Mouse (Mus musculus) G1E-ER4 (cell line): ENCODE measurements around the gene Babam2. TPM values are rescaled to one million over a fixed set of nuclear protein-coding genes. Genes with fewer than 3 reads are reported as not detected.

ENCODE experiments used
- GATA1 ChIP-seq: IDR thresholded peaks from one replicate; pipeline ENCODE4 v1.8.0; 2012; ENCODE audit warnings: low read length, inconsistent platforms
- polyA plus RNA-seq: library from polyadenylated mRNA; stranded (reverse); fragments of >175 nt; gene quantifications from 2 replicates; pipeline ENCODE4 v1.2.3, GENCODE M21; 2012

Gene Babam2
- polyA plus RNA-seq, 1 experiment: 43.6 TPM

DNA sequence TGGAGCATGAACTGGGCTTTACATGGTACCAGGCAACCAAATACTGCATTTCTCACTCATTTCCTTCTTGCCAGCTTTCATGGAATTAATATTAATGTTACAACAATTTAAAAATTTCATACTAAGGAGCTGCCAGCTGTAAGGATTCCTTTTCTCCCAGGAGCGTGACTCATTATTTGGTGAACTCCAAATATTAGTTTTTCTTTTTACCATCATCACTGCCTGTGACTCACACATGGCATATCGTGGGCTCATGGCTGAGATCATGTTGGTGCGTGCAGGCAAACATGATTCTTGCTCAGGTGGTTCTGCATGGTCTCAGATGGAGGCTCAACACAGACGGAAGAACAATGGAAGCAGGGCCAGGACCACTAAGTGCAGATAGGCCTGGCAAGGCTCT, 53.5 kb downstream of the Babam2 start:
- no peak for TF ChIP-seq GATA1

DNA sequence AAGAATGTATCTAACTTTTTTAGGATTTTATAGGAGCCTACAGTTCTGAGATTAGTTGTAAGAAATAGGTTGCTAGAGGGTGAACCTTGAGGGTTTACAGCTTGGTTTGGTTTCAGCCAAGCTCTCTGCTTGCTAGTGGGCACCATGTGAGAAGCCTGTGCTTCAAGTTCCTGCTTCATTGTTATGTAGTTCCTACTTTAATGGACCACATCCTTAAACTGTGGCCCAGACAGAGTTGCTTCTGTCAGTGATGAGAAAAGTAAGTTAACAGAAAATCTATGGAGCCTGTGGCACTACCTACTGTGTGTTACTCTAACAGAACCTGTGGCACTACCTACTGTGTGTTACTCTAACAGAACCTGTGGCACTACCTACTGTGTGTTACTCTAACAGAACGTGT, 57.1 kb downstream of the Babam2 start:
- no peak for TF ChIP-seq GATA1

DNA sequence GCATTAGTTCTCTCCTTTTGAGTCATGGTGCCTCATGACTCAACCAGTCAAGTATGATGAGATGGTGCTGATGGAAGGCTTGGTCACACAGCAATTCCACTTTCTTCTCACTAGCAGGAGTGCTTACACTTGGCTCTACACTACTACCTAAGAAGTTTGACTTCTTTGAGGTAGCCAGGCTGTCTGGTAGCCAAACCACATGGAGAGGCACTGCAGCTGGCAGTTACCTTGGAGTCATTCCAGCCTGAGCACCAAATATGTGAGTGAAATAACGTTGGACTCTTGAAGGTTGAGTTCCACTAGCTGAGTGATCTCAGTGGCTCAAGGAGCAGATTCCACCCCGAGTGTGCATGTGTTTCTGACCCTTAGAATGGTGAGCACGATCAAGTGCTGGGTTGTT, 57.8 kb downstream of the Babam2 start:
- no peak for TF ChIP-seq GATA1

DNA sequence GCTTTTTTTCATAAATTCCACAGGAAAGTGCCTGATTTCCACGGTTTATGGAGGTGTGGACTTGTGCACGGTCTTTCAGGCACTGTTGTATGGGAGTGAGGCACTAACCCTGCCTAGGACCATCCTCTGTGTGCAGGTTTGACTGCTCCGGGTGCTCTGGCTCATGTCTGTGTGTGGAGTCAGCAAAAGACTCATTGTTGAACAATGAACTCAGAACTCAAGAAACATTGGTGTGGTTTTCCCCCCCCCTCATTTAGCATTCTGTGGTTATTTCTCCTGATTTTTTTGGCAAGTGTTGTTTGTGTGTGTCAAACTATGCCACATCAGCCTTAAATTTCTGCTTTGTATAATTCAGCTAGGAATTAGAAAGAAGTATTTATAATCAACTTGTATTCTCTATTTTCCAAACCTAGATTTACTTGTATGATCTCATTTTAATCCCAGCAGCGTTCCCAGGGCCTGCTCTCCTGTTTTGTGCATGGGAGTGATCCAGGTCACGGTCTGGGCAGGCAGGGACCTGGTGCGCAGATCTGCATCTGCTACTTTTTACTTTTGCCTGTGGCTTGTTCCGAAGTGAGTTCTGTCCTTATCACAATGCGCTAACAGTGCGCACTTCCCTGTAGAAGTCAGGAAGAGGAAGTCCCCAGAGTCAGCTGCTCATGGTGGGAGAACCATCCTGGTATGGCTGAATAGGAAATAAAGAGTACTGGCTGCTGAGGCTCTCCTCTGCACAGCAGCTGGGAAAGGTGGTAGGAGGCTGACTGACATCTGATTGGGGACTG, 61.0 kb downstream of the Babam2 start:
- no peak for TF ChIP-seq GATA1

DNA sequence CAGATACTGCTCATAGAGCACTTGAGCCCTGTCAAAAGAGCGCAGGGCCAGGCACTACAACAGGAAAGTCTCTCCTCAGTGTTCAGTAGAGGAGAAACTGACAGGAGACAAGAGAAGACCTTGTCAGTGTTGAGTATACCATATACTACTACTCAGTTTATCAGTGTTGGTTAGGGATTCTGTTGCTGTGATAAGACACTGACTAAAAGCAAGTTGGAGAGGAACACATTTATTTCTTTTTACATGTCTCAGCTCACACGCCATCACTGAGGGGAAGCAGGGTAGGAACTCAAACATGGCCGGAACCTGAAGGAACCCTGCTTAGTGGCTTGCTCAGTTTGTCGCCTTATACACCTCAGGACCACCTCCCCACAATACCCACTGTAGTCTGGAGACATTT, 64.4 kb downstream of the Babam2 start:
- no peak for TF ChIP-seq GATA1

DNA sequence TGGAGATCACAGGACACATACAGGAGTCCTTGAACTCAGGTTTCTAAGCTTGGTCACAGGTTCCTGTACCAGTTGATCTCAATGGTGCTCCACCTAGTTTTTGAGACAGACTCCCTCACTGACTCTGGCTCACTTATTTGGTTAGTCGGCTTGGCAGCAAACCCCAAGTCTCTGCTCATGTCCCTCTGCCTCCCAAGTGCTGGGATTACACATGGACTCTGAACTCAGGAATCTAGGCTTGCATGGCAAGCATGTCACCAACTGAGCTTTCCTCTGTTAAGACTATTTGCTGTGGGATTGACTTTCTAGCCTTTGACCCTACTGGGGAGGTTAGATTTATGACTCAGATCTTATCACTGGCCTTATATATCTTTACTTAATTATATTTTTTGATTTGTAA, 65.3 kb downstream of the Babam2 start:
- no peak for TF ChIP-seq GATA1

DNA sequence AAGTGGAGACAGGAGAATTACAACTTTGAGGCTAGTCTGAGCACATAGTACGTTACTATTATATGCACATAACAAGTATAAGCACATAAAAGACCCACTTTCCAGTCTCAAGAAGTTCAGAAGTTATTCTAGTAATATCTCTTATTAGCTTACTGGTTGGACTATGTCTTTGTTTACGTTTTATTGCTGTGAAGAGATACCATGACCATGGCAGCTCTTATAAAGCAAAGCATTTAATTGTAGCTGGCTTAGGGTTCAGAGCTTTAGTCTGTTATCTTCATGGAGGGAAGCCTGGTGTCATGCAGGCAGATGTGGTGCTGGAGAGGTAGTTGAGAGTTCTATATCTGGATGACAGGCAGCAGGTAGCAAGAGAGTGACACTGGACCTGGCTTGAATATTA, 68.3 kb downstream of the Babam2 start:
- TF ChIP-seq GATA1: no peak

DNA sequence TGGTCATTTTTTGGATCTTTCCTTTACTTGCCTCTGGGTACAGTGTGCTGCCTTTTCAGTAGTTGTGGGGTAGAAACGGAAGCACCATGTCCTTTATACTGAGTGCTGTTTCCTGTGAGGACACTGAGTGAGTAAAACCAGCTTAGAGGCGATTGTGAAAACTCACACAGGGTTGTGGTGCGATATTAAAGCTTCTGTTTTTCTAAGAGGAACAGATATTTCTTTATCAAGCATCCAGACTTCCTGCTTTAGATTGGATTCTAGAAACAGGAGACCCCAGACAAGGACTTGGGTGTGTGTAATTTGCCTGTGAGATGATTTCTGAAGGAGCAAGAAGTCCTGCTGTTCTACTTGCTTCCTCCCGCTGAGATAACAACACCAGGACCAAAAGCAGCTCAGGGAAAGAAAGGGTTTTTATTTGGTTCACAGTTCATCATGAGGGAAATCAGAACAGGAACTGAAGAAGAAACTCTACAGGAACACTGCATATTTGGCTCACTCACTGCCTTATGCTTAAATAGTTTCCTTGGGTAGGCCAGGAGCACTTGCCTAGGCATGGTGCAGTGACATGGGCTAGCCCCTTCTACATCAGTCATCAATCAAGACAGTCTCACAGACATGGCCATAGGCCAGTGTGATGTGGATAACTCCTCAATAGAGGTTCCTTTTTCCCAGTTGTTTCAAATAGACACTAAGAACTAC, 69.5 kb downstream of the Babam2 start:
- TF ChIP-seq GATA1: peak; percentile 89

DNA sequence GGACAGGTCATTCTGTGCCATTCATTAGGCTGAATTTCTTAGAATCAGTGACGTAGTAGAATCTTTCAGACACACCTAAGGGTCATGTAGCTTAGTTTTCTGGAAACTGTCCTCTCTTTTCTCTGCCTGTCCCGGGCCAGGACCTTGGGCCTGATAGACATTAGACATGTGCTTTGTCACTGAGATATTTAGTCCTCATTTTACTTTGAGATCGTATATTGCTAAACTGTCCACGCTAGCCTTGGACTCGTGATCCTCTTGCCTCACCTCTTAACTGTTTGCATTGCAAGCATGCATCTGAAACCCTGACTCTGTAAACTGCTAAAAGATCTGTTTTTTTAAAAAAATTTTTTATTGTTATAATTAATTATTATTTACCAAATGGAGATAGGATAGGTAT, 74.0 kb downstream of the Babam2 start:
- TF ChIP-seq GATA1: no peak

DNA sequence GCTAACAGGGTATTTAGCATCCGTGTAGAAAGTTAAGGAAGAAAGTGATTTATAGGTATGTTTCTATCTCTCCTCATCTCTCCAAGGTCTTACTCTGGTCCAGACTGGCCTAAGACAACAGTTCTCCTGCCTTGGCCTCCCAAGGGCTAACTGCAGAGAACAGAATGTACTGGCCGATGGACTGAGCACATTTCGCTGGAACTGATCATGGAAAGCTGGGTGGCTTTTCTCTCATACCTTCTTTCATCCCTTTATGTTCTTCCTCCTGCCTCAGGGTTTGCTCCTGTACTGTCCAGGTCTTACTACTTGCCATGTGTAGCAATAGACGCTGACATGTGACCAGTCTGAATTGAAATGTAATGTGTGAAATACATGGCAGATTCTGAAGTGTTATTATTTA, 74.4 kb downstream of the Babam2 start:
- TF ChIP-seq GATA1: no peak

DNA sequence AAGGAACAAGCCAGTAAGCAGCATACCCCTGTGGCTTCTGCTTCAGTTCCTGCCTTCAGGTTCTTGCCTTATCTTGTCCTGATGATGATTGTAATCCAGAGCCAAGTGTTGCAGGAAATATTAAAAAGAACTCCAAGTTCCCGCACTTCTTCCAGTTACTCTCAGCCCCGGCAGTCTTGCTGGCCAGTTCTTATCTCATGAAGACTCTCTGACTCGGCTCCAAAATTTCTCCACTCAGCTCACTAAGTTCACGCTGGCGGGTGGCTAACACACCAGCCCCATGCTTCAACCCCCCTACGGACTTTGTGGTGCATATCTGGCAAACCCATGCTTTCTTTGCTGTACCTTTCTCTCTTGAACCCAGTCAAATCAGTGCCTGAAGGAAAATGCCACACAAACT, 77.5 kb downstream of the Babam2 start:
- TF ChIP-seq GATA1: no peak

DNA sequence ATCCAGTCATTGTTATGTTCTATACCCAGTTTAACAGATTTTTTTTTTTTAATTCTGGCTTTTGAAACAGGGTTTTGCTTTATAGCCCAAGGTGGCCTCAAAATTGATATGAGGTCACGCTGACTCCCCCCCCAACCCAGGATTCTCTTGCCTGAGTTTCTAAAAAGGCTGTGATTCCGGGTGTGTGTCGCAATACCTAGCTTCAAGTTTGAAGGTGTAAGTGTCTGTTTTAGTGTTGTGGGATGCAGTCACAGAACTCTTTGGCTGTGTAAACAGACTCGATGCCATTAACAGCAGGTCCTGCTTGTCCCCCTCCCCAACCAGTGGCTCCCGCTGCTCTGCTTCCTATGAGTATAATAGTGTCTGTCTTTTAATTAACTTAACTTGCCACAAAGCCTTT, 84.1 kb downstream of the Babam2 start:
- TF ChIP-seq GATA1: no peak

DNA sequence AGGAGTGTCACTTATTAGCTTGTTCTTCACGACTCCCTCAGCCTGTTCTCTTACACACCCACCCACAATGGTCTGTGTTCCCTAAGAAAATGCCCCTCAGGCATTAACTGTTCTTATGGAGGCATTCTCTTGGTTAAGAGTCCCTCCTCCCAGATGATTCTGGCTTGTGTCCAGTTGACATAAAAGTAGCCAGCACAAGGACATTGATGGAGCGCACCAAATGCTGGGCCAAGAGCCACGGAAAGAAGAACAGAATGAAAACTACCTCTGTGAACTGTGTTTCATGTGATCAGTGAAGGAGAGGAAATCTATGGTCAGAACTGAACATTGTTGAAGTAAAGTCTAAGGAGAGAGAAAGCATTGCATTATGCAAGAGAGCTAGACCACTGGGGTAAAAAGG, 89.7 kb downstream of the Babam2 start:
- no peak for TF ChIP-seq GATA1

DNA sequence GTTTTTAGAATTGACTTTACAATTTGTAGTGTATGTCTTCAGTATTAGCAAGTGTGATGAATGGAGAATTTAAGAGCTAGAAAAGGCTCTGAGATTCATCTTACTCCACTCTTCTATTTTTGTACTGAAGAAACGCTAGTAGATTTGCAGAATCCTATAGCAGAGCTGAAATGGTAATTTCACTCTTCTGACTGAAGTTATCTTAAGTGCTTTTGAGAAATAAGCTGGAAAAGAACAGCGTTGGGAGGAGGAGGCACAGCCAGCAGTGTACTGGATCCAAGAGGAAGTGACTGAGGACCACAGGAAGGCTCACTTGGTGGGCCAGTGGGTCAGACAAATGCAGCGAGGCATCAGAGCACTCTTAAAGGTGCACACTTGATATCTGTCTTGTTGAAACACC, 90.1 kb downstream of the Babam2 start:
- no peak for TF ChIP-seq GATA1

DNA sequence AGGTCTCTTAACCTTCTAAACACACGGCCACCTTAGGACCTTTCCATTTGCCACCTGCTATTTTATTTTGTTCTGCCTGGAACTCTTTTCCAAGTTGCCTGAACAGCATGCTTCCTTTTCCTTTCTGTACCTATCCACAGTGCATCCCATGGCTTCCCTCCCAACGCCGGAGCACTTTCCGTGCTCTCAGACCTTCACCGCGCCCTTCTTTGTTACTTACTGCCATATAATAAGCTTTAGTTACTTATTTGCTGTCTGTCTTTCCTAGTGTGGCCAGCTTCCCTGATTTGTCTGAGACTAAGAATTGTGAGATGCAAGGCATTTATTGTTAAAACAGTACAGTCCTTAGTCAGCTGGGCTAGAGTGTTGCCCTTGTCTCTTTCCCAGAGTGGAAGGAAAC, 94.9 kb downstream of the Babam2 start:
- TF ChIP-seq GATA1: no peak

DNA sequence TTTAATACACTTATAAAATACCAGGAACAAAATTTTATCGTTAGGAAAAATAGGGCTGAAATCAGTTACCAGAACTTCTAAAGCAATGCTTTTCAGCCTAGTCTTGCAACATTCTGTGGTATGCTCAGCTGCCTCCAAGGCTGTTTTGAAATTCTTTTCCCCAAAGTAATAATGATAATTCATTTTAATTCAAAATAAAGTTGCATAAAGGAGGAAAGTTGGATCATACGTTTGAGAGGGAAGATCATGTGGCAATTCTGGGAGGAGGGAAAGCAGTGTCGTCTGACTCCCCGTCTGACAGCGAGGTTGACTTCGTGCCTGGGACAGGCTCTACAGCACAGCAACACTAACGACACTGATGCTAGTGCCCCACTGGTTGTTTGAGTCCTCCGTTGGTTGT, 95.4 kb downstream of the Babam2 start:
- TF ChIP-seq GATA1: no peak

DNA sequence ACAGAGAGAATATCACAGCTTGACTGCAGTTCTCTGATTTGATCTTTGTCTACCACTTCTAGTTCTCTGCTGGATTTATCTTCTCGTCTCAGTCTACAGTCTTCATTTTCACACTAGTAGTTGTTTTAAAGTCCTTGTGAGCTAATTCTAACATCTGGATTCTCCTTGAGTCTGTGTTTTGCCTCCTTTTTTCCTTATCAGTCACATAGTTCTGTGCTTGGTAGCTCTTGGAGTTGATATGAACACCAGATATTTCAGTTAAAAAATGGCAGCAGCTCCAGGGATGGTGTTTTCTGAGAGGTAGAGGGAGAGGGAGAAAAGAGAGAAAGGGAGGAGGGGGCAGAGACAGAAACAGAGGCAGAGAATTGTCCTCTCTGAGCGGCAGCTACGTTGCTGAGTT, 97.9 kb downstream of the Babam2 start:
- TF ChIP-seq GATA1: no peak
